Mouse (Mus musculus) cortical plate, adult 2 months (tissue): ENCODE results near the gene Pbld2.

Source experiments
- CTCF ChIP-seq: fragments of 200-500 bp; IDR thresholded peaks from 2 replicates; pipeline ENCODE4 v1.5.1; 2011; ENCODE audit warnings: mild to moderate bottlenecking, control low read depth, low read length; ENCODE audit not compliant: insufficient read depth; ENCODE audit errors: extremely low read depth
- POLR2A ChIP-seq: fragments of 200-500 bp; IDR thresholded peaks from 2 replicates; pipeline ENCODE4 v1.6.1; 2011; ENCODE audit warnings: mild to moderate bottlenecking, low read length, control low read depth; ENCODE audit not compliant: insufficient read depth; ENCODE audit errors: extremely low read depth

- TF ChIP-seq POLR2A (no peak), CTCF (no peak)
Measured at GRCm38 (mm10) chr10:63039867-63040628, 15.9 kb downstream of the Pbld2 start.
